Mouse (Mus musculus) hindbrain, embryonic 15.5 days (tissue): ENCODE measurements around the gene Olfr1487. TPM values are rescaled to one million over a fixed set of nuclear protein-coding genes. Genes with fewer than 3 reads are reported as not detected.
"Not testable (repeated sequence)": the region's sequence is repeated elsewhere in the genome, so short reads cannot be mapped to it uniquely, and the experiment has no call there.

ENCODE experiments used
- ATAC-seq: fragments of 200-750 bp; cut with Nextera tagmentation; 2 replicates; pipeline ENCODE4 v1.8.0; 2017; ENCODE audit warnings: low read depth, moderate number of reproducible peaks, moderate TSS enrichment; ENCODE audit not compliant: low FRiP score
- H3K27ac ChIP-seq: fragments of 300-500 bp; sonication (generic); replicated peaks from 2 replicates; pipeline ENCODE4 v1.5.1; 2015; ENCODE audit warnings: mild to moderate bottlenecking, inconsistent platforms
- H3K27me3 ChIP-seq: fragments of 300-500 bp; sonication (generic); 2 replicates; pipeline ENCODE4 v1.6.1; 2015; ENCODE audit warnings: control low read depth, inconsistent platforms
- H3K36me3 ChIP-seq: fragments of 300-500 bp; sonication (generic); 2 replicates; pipeline ENCODE4 v1.6.1; 2015; ENCODE audit warnings: control low read depth, inconsistent platforms
- H3K4me1 ChIP-seq: fragments of 300-500 bp; sonication (generic); replicated peaks from 2 replicates; pipeline ENCODE4 v1.6.1; 2015; ENCODE audit warnings: control low read depth, inconsistent platforms
- H3K4me2 ChIP-seq: fragments of 300-500 bp; sonication (generic); 2 replicates; pipeline ENCODE4 v1.6.1; 2015; ENCODE audit warnings: moderate library complexity, mild to moderate bottlenecking, inconsistent platforms
- H3K4me3 ChIP-seq: fragments of 300-500 bp; sonication (generic); 2 replicates; pipeline ENCODE4 v1.5.1; 2015; ENCODE audit warnings: mild to moderate bottlenecking, inconsistent platforms
- H3K9ac ChIP-seq: fragments of 300-500 bp; sonication (generic); 2 replicates; pipeline ENCODE4 v1.6.1; 2015; ENCODE audit warnings: inconsistent platforms
- H3K9me3 ChIP-seq: fragments of 300-500 bp; sonication (generic); 2 replicates; pipeline ENCODE4 v1.6.1; 2016; ENCODE audit warnings: control low read depth, inconsistent platforms
- WGBS: fragments of 180-500 bp; shearing (Covaris S2); methylation state at CpG from one replicate; pipeline ENCODE4 v1.1.7; 2015; 5-methylcytosine and 5-hydroxymethylcytosine counted together
- microRNA-seq: library from miRNA; unstranded; fragments of <30 nt; microRNA quantifications from one replicate; pipeline ENCODE4, GENCODE M21; 2016
- polyA plus RNA-seq: library from polyadenylated mRNA; unstranded; fragments of >200 nt; fragmentation: Nextera tagmentation; extraction: Ambion mirVana; gene quantifications from 2 replicates; pipeline ENCODE4 v1.2.1, GENCODE M21; 2015

The Olfr1487 gene
- not detected in 2 replicates for polyA plus RNA-seq

DNA sequence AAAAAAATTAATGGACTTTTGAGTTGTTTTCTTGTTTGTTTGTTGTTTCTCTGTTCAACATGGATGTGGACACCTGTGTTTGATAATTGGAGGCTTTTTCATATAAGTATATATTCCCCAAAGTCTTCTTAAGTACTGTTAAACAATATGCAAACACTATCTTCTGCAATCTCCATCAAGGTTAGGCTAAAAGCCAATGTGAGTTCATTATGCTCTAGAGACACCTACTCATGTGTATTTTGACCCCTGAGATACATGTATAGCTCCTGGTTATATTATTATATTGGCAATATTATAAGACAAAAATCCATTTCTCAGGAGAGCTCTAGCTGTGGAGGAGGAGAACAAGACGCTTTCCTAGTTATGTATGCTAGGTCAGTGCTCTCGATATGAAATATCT, at the start of gene Olfr1487:
TSS of gene Olfr1487 (plus strand) at position 301 of the 400 bp plus-strand sequence.
- not testable (repeated sequence) for H3K9ac ChIP-seq, H3K4me2 ChIP-seq, H3K36me3 ChIP-seq, H3K27me3 ChIP-seq, H3K27ac ChIP-seq, H3K4me1 ChIP-seq, ATAC-seq, H3K4me3 ChIP-seq, H3K9me3 ChIP-seq
- 92% methylated on average over 2 of the region's 2 CpGs for WGBS

DNA sequence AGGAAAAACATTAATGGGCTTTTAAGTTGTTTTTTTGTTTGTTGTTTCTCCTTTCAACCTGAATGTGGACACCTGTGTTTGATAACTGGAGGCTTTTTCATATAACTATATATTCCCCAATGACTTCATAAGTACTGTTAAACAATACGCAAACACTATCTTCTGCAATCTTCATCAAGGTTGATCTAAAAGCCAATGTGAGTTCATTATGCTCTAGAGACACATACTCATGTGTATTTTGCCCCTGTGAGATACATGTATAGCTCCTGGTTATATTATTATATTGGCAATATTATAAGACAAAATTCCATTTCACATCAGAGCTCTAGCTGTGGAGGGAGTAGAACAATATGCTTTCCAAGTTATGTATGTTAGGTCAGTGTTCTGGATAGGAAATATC, 34.0 kb upstream of the Olfr1487 start, which contains the start of gene Olfr1484:
TSS of gene Olfr1484 (plus strand) at position 301 of the 400 bp plus-strand sequence.
- Histone ChIP-seq H3K27ac (no peak within 1 kb of the TSS), H3K4me3 (no peak within 1 kb of the TSS), H3K9me3 (no peaks in the 10 kb centered on the region), H3K4me2 (no peak within 1 kb of the TSS), H3K36me3 (no peaks in the 10 kb centered on the region), H3K4me1 (no peaks in the 10 kb centered on the region), H3K9ac (no peak within 1 kb of the TSS), H3K27me3 (no peaks in the 10 kb centered on the region)
- ATAC-seq: no peak
- 82% methylated on average over 1 of the region's 1 CpGs for WGBS

DNA sequence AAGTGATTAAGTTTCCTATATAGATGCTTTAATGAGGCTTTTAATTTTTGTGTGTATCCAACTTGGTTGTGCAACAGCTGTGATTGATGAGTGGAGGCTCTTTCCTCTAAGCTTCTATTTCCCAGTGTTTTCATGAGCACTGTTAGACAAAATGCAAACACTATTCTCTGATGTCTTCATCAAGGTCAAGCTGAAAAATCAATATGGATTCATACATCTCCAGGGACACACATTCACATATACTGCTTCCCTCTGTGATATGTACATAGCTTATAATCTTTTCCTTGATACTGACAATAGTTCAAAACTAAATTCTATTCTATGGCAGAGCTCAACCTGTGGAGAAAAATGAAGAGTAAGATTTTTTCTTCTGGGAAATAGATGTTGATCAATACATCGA, 14.1 kb downstream of the Olfr1487 start, which contains the start of gene Olfr1489:
TSS of gene Olfr1489 (plus strand) at position 301 of the 400 bp plus-strand sequence.
- Histone ChIP-seq H3K27me3 (no peaks in the 10 kb centered on the region), H3K4me3 (no peak within 1 kb of the TSS), H3K9me3 (0 out of 2 replicates have a peak, but pooled peaks cover 18% of the 10 kb centered on the region), H3K9ac (no peak within 1 kb of the TSS), H3K4me2 (no peak within 1 kb of the TSS), H3K36me3 (no peaks in the 10 kb centered on the region), H3K4me1 (no peaks in the 10 kb centered on the region), H3K27ac (no peak within 1 kb of the TSS)
- WGBS: 85% methylated on average over 1 of the region's 1 CpGs
- no peak for ATAC-seq

DNA sequence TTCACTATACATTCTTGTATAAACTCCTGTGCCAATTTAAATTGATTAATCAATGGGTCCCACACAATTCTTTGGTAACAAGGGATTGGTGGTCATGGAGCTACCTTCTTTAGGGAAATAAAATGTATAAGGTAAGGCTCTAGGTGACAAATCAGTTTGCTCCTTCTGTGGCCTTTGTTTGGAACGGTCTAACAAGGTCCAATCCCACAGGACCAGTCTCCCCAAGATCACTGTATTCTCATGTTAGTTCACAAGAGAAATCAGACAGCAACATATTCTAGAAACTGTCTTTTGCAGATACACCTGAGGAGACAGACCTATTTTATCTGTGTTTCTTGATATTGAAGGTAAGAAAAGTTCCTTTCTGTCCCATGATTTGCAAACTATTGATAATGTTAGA, 33.6 kb downstream of the Olfr1487 start, which contains the start of gene Olfr1490:
TSS of gene Olfr1490 (plus strand) at position 301 of the 400 bp plus-strand sequence.
- no peak within 1 kb of the TSS for H3K27ac ChIP-seq
- H3K4me1 ChIP-seq: no peaks in the 10 kb centered on the region
- H3K9ac ChIP-seq: no peak within 1 kb of the TSS
- H3K27me3 ChIP-seq: no peaks in the 10 kb centered on the region
- 71% methylated on average over 1 of the region's 1 CpGs for WGBS
- no peaks in the 10 kb centered on the region for H3K9me3 ChIP-seq
- no peak within 1 kb of the TSS for H3K4me2 ChIP-seq
- H3K4me3 ChIP-seq: no peak within 1 kb of the TSS
- ATAC-seq: no peak
- H3K36me3 ChIP-seq: no peaks in the 10 kb centered on the region

Small RNAs within 50 kb of the gene (microRNA-seq; reads per million reads assigned to microRNA genes)
- gene Gm22323: not detected
- gene Gm23931: not detected

Other genes with a start within 250 kb of the Olfr1487 start
- not detected in 2 replicates for gene Olfr1469, start 209.5 kb upstream of the Olfr1487 start, polyA plus RNA-seq
- not detected in 2 replicates for gene Olfr1471, start 174.0 kb upstream of the Olfr1487 start, polyA plus RNA-seq
- gene Olfr1472, start 161.3 kb upstream of the Olfr1487 start, polyA plus RNA-seq: not detected in 2 replicates
- not detected in 2 replicates for gene Olfr1474, start 147.8 kb upstream of the Olfr1487 start, polyA plus RNA-seq
- not detected in 2 replicates for gene Olfr1475, start 137.2 kb upstream of the Olfr1487 start, polyA plus RNA-seq
- not detected in 2 replicates for gene Olfr1477, start 116.8 kb upstream of the Olfr1487 start, polyA plus RNA-seq
- not detected in 2 replicates for gene Olfr1480, start 89.5 kb upstream of the Olfr1487 start, polyA plus RNA-seq
- not detected in 2 replicates for gene Olfr1484, start 33.9 kb upstream of the Olfr1487 start, polyA plus RNA-seq
- gene Olfr1489, start 14.2 kb downstream of the Olfr1487 start, polyA plus RNA-seq: not detected in 2 replicates
- gene Olfr1490, start 33.7 kb downstream of the Olfr1487 start, polyA plus RNA-seq: not detected in 2 replicates
- gene Olfr1491, start 79.9 kb downstream of the Olfr1487 start, polyA plus RNA-seq: not detected in 2 replicates
- gene Olfr1493-ps1, start 105.9 kb downstream of the Olfr1487 start, polyA plus RNA-seq: not detected in 2 replicates
- not detected in 2 replicates for gene Olfr1494, start 122.4 kb downstream of the Olfr1487 start, polyA plus RNA-seq
- not detected in 2 replicates for gene Olfr1495, start 147.2 kb downstream of the Olfr1487 start, polyA plus RNA-seq
- not detected in 2 replicates for gene Olfr1496, start 160.5 kb downstream of the Olfr1487 start, polyA plus RNA-seq
- not detected in 2 replicates for gene Olfr1497, start 180.8 kb downstream of the Olfr1487 start, polyA plus RNA-seq
- gene Olfr1499, start 202.1 kb downstream of the Olfr1487 start, polyA plus RNA-seq: not detected in 2 replicates
- gene Olfr1500, start 213.1 kb downstream of the Olfr1487 start, polyA plus RNA-seq: not detected in 2 replicates
- not detected in 2 replicates for gene Olfr1501, start 233.3 kb downstream of the Olfr1487 start, polyA plus RNA-seq
- not detected in 2 replicates for gene Olfr1502, start 244.4 kb downstream of the Olfr1487 start, polyA plus RNA-seq